Mouse (Mus musculus): ENCODE results near the gene Tbc1d1.

GRCm38 (mm10) chr5:64393530-64393929 lies 237.4 kb downstream of the Tbc1d1 start:
- no peak for TF ChIP-seq CTCF (IDR thresholded peaks at IDR 0.05; ENCODE audit: low read depth, low read length)
- no peak for TF ChIP-seq POLR2A (IDR thresholded peaks at IDR 0.05; ENCODE audit: borderline replicate concordance, low read depth, low read length)
